Mouse (Mus musculus) bone marrow, adult 2 months (tissue): ENCODE results near the gene Espn.

Experiments used
- CTCF ChIP-seq: fragments of 200-500 bp; IDR thresholded peaks from 2 replicates; pipeline ENCODE4 v1.5.1; 2011; ENCODE audit warnings: low read length, control low read depth; ENCODE audit not compliant: control insufficient read depth, insufficient read depth
- POLR2A ChIP-seq: fragments of 200-500 bp; IDR thresholded peaks from 2 replicates; pipeline ENCODE4 v1.6.1; 2011; ENCODE audit warnings: low read depth, mild to moderate bottlenecking, control low read depth, low read length, borderline replicate concordance; ENCODE audit not compliant: control insufficient read depth

GRCm38 (mm10) chr4:152189071-152189470 is 36.9 kb upstream of the Espn start:
- TF ChIP-seq CTCF: no peak
- TF ChIP-seq POLR2A: no peak
